Mouse (Mus musculus): ENCODE results near the gene Pigt. TPM values are rescaled to one million over a fixed set of nuclear protein-coding genes. Genes with fewer than 3 reads are reported as not detected.
A peak's percentile ranks its signal among the peaks of the same experiment; 100 is the strongest.

Gene Pigt
- polyA plus RNA-seq (2011; ENCODE audit: insufficient read depth, insufficient read length, low read depth, missing spikeins), result 49.9 and 52.7 TPM in 2 replicates

DNA sequence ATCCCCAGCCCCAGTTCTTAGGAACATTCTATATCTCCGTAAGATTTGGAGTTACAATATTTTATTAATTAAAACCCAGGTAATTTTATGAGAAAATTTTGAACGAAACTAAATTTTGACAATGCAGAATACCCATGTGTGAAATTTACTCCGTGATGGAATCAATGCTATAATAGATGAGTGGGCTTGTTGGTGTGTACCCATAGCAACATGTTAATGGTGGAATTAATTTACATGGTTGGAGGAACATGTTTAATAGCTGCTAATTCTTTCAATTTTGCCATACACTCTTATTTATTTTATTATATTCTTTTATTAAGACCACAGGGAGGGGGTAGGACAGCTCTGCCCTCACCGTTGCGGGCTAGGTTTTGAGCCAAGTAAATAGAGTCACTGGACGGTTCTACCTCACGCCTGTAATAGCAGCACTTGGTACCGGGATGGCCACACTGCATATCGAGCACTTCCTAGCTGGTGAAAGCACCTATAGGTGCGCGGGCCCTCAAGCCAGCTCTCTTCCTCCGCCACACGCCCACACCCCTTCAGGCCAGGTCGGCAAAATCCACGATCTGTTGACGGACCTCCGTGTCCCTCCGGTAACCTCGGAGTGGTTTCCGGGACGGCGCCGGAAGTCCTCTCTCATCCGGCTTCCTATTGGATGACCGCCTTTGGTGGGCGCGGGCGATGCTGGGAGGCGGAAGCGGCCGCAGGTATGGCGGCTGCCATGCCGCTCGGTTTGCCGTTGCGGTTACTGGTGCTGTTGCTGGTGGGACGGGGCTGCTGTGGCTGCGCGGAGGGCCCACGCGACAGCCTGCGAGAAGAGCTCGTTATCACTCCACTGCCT is at the start of gene Pigt:
Gene Pigt (plus strand): TSS at position 674 of the 844 bp plus-strand sequence.
- H3K27me3 ChIP-seq (ENCODE audit: control insufficient read depth, insufficient read depth, low read length, poor library complexity, severe bottlenecking), result no peaks in the 10 kb centered on the region
- no peaks in the 10 kb centered on the region for H3K36me3 ChIP-seq (ENCODE audit: control insufficient read depth, insufficient read depth, low read length, poor library complexity, severe bottlenecking)
- H3K27ac ChIP-seq (ENCODE audit: insufficient read depth, low read length), result no peak within 1 kb of the TSS
- peak within 1 kb of the TSS; percentile 59 for H3K9ac ChIP-seq (ENCODE audit: low read depth, poor library complexity, severe bottlenecking)
- H3K4me3 ChIP-seq (ENCODE audit: low read depth, low read length), result peak within 1 kb of the TSS; percentile 94
- TF ChIP-seq EP300 (IDR thresholded peaks at IDR 0.05; ENCODE audit: insufficient read depth, low read depth, low read length), result no peak
- TF ChIP-seq CTCF (IDR thresholded peaks at IDR 0.05; ENCODE audit: low read depth, low read length), result no peak
- TF ChIP-seq POLR2A (IDR thresholded peaks at IDR 0.05; ENCODE audit: insufficient read depth, low read length), result peak; percentile 61
- H3K9me3 ChIP-seq (replicated peaks; ENCODE audit: control insufficient read depth, insufficient read depth, low read length, poor library complexity, severe bottlenecking), result no peaks in the 10 kb centered on the region
- H3K4me1 ChIP-seq (ENCODE audit: control insufficient read depth, insufficient read depth, low read length), result no peaks in the 10 kb centered on the region

GRCm38 (mm10) chr2:164448140-164448539 is 49.2 kb upstream of the Pigt start:
- TF ChIP-seq POLR2A (IDR thresholded peaks at IDR 0.05; ENCODE audit: insufficient read depth, low read length) (no peak), CTCF (IDR thresholded peaks at IDR 0.05; ENCODE audit: low read depth, low read length) (no peak), EP300 (IDR thresholded peaks at IDR 0.05; ENCODE audit: insufficient read depth, low read depth, low read length) (no peak)
- Histone ChIP-seq H3K36me3 (ENCODE audit: control insufficient read depth, insufficient read depth, low read length, poor library complexity, severe bottlenecking) (no peaks in the 10 kb centered on the region), H3K27ac (ENCODE audit: insufficient read depth, low read length) (no peak overlapping the region), H3K9me3 (replicated peaks; ENCODE audit: control insufficient read depth, insufficient read depth, low read length, poor library complexity, severe bottlenecking) (no peaks in the 10 kb centered on the region), H3K9ac (ENCODE audit: low read depth, poor library complexity, severe bottlenecking) (no peak overlapping the region), H3K4me1 (ENCODE audit: control insufficient read depth, insufficient read depth, low read length) (peaks cover 10% of the 10 kb centered on the region), H3K4me3 (ENCODE audit: low read depth, low read length) (no peak overlapping the region), H3K27me3 (ENCODE audit: control insufficient read depth, insufficient read depth, low read length, poor library complexity, severe bottlenecking) (no peaks in the 10 kb centered on the region)

DNA sequence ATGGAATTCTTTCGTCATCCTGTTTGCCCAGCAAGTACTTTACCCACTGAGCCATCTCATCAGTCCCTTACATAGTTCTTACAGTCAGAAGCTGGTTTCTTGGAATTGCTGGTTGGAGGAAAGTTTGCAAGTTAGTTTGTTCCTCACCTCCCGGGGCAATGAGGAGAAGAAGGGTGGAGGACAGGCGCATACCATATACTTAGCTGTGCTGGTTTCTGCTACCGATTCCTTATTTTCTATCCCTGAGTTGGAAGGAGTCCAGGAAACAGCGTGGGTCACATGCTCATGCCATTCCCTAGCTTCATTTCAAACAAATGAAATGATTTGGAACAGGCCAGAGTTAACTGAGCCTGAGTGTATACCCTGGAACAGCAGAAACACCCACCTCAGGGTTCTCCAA is 48.4 kb upstream of the Pigt start:
- no peak overlapping the region for H3K27ac ChIP-seq (ENCODE audit: insufficient read depth, low read length)
- peaks cover 12% of the 10 kb centered on the region for H3K4me1 ChIP-seq (ENCODE audit: control insufficient read depth, insufficient read depth, low read length)
- no peaks in the 10 kb centered on the region for H3K27me3 ChIP-seq (ENCODE audit: control insufficient read depth, insufficient read depth, low read length, poor library complexity, severe bottlenecking)
- H3K36me3 ChIP-seq (ENCODE audit: control insufficient read depth, insufficient read depth, low read length, poor library complexity, severe bottlenecking), result no peaks in the 10 kb centered on the region
- no peak overlapping the region for H3K9ac ChIP-seq (ENCODE audit: low read depth, poor library complexity, severe bottlenecking)
- TF ChIP-seq CTCF (IDR thresholded peaks at IDR 0.05; ENCODE audit: low read depth, low read length), result no peak
- no peak for TF ChIP-seq EP300 (IDR thresholded peaks at IDR 0.05; ENCODE audit: insufficient read depth, low read depth, low read length)
- no peak for TF ChIP-seq POLR2A (IDR thresholded peaks at IDR 0.05; ENCODE audit: insufficient read depth, low read length)
- no peak overlapping the region for H3K4me3 ChIP-seq (ENCODE audit: low read depth, low read length)
- no peaks in the 10 kb centered on the region for H3K9me3 ChIP-seq (replicated peaks; ENCODE audit: control insufficient read depth, insufficient read depth, low read length, poor library complexity, severe bottlenecking)

GRCm38 (mm10) chr2:164449341-164450042 is 47.8 kb upstream of the Pigt start:
- H3K4me1 ChIP-seq (ENCODE audit: control insufficient read depth, insufficient read depth, low read length), result peaks cover 12% of the 10 kb centered on the region
- H3K9me3 ChIP-seq (replicated peaks; ENCODE audit: control insufficient read depth, insufficient read depth, low read length, poor library complexity, severe bottlenecking), result no peaks in the 10 kb centered on the region
- H3K36me3 ChIP-seq (ENCODE audit: control insufficient read depth, insufficient read depth, low read length, poor library complexity, severe bottlenecking), result no peaks in the 10 kb centered on the region
- H3K27ac ChIP-seq (ENCODE audit: insufficient read depth, low read length), result no peak overlapping the region
- H3K27me3 ChIP-seq (ENCODE audit: control insufficient read depth, insufficient read depth, low read length, poor library complexity, severe bottlenecking), result no peaks in the 10 kb centered on the region
- H3K9ac ChIP-seq (ENCODE audit: low read depth, poor library complexity, severe bottlenecking), result no peak overlapping the region
- H3K4me3 ChIP-seq (ENCODE audit: low read depth, low read length), result no peak overlapping the region
- no peak for TF ChIP-seq CTCF (IDR thresholded peaks at IDR 0.05; ENCODE audit: low read depth, low read length)
- TF ChIP-seq EP300 (IDR thresholded peaks at IDR 0.05; ENCODE audit: insufficient read depth, low read depth, low read length), result no peak
- no peak for TF ChIP-seq POLR2A (IDR thresholded peaks at IDR 0.05; ENCODE audit: insufficient read depth, low read length)

DNA sequence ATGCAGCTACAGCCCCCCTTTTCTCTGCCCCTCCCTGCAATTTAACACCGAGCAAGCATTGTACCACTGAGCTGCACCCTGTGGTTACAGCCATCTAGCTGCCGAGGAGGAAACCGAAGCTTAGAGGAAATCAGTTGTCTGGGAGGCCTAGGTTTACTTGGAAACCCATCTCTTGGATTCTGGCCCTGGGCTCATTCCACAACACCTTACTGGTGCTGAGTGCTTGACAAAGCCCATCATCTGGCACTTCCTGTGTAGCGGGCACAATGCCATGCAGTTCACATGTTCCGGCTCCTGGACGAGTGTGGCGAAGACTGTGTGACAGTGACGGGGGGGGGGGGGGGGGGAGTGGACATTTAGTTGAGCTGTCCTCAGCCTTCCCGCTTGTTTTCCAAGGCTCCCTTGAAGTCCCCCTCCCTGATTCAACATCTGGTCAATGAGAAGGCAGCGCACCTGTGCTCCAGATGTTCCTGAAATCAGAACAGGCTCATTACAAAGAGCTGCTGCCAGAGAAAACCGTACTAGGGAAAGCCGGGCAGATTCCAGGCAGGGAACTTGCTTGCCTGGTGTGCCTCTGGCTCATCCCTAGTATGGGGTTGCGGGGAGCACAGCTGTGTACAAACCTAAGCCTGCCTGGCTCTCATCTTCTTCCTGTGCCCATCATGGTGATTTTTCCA is 45.2 kb upstream of the Pigt start:
- peaks cover 17% of the 10 kb centered on the region for H3K4me1 ChIP-seq (ENCODE audit: control insufficient read depth, insufficient read depth, low read length)
- H3K4me3 ChIP-seq (ENCODE audit: low read depth, low read length), result no peak overlapping the region
- no peaks in the 10 kb centered on the region for H3K27me3 ChIP-seq (ENCODE audit: control insufficient read depth, insufficient read depth, low read length, poor library complexity, severe bottlenecking)
- no peaks in the 10 kb centered on the region for H3K36me3 ChIP-seq (ENCODE audit: control insufficient read depth, insufficient read depth, low read length, poor library complexity, severe bottlenecking)
- peak overlapping the region; percentile 80 for H3K27ac ChIP-seq (ENCODE audit: insufficient read depth, low read length)
- TF ChIP-seq EP300 (IDR thresholded peaks at IDR 0.05; ENCODE audit: insufficient read depth, low read depth, low read length), result no peak
- no peak for TF ChIP-seq CTCF (IDR thresholded peaks at IDR 0.05; ENCODE audit: low read depth, low read length)
- no peak for TF ChIP-seq POLR2A (IDR thresholded peaks at IDR 0.05; ENCODE audit: insufficient read depth, low read length)
- H3K9ac ChIP-seq (ENCODE audit: low read depth, poor library complexity, severe bottlenecking), result no peak overlapping the region
- no peaks in the 10 kb centered on the region for H3K9me3 ChIP-seq (replicated peaks; ENCODE audit: control insufficient read depth, insufficient read depth, low read length, poor library complexity, severe bottlenecking)
